Mouse (Mus musculus) embryonic facial prominence, embryonic 10.5 days (tissue): Measurements from ENCODE around the gene Arhgef28. TPM values are rescaled to one million over a fixed set of nuclear protein-coding genes. Genes with fewer than 3 reads are reported as not detected.

Experiments used
- DNase-seq: peaks from one replicate; pipeline ENCODE4 v3.0.0-alpha.2; 2017; ENCODE audit warnings: low spot score
- H3K27ac ChIP-seq: fragments of 300-500 bp; sonication (generic); replicated peaks from 2 replicates; pipeline ENCODE4 v1.5.1; 2016; ENCODE audit warnings: mild to moderate bottlenecking
- H3K27me3 ChIP-seq: fragments of 300-500 bp; sonication (generic); replicated peaks from 2 replicates; pipeline ENCODE4 v1.6.1; 2016; ENCODE audit warnings: low read depth, mild to moderate bottlenecking; ENCODE audit not compliant: poor library complexity, severe bottlenecking
- H3K36me3 ChIP-seq: fragments of 300-500 bp; sonication (generic); replicated peaks from 2 replicates; pipeline ENCODE4 v1.6.1; 2016; ENCODE audit warnings: mild to moderate bottlenecking, moderate library complexity
- H3K4me1 ChIP-seq: fragments of 300-500 bp; sonication (generic); 2 replicates; pipeline ENCODE4 v1.6.1; 2016
- H3K4me3 ChIP-seq: fragments of 300-500 bp; sonication (generic); 2 replicates; pipeline ENCODE4 v1.5.1; 2016; ENCODE audit warnings: mild to moderate bottlenecking, moderate library complexity
- H3K9me3 ChIP-seq: fragments of 300-500 bp; sonication (generic); 2 replicates; pipeline ENCODE4 v1.6.1; 2016; ENCODE audit warnings: mild to moderate bottlenecking
- WGBS: fragments of 180-500 bp; shearing (Covaris S2); methylation state at CpG from one replicate; pipeline ENCODE4 v1.1.7; 2016; 5-methylcytosine and 5-hydroxymethylcytosine counted together
- polyA plus RNA-seq: library from polyadenylated mRNA; unstranded; fragments of >200 nt; fragmentation: Nextera tagmentation; extraction: Ambion mirVana; gene quantifications from 2 replicates; pipeline ENCODE4 v1.2.1, GENCODE M21; 2016

Arhgef28 gene
- polyA plus RNA-seq, 1 experiment from 2014 or later, result 9.6 TPM

GRCm38 (mm10) chr13:98015981-98016922 lies 190.0 kb downstream of the Arhgef28 start:
- Histone ChIP-seq H3K9me3 (no peaks in the 10 kb centered on the region), H3K36me3 (no peaks in the 10 kb centered on the region), H3K4me3 (peak overlapping the region; percentile 62), H3K4me1 (peaks cover 19% of the 10 kb centered on the region), H3K27ac (peak overlapping the region; percentile 42), H3K27me3 (peaks cover 35% of the 10 kb centered on the region)
- 6% methylated on average over 33 of the region's 33 CpGs for WGBS
- peak; percentile 57 for DNase-seq

GRCm38 (mm10) chr13:98014892-98015291 lies 191.3 kb downstream of the Arhgef28 start:
- no peaks in the 10 kb centered on the region for H3K9me3 ChIP-seq
- no peak overlapping the region for H3K27ac ChIP-seq
- H3K27me3 ChIP-seq, result peaks cover 35% of the 10 kb centered on the region
- no peak overlapping the region for H3K4me3 ChIP-seq
- whole genome bisulfite sequencing, result 64% methylated on average over 3 of the region's 3 CpGs
- no peaks in the 10 kb centered on the region for H3K36me3 ChIP-seq
- H3K4me1 ChIP-seq, result peaks cover 19% of the 10 kb centered on the region
- no peak for DNase-seq

- WGBS, result 94% methylated on average over 4 of the region's 4 CpGs
- Histone ChIP-seq H3K36me3 (no peaks in the 10 kb centered on the region), H3K27ac (no peak overlapping the region), H3K9me3 (no peaks in the 10 kb centered on the region), H3K4me3 (no peak overlapping the region), H3K27me3 (peaks cover 35% of the 10 kb centered on the region), H3K4me1 (peaks cover 19% of the 10 kb centered on the region)
- no peak for DNase-seq
These were observed 192.5 kb downstream of the Arhgef28 start for GRCm38 (mm10) chr13:98013715-98014114.

- WGBS, result 75% methylated on average over 6 of the region's 6 CpGs
- no peak for DNase-seq
- Histone ChIP-seq H3K36me3 (no peaks in the 10 kb centered on the region), H3K4me3 (no peak overlapping the region), H3K9me3 (no peaks in the 10 kb centered on the region), H3K27me3 (peaks cover 27% of the 10 kb centered on the region), H3K27ac (no peak overlapping the region), H3K4me1 (peaks cover 15% of the 10 kb centered on the region)
These were observed 194.3 kb downstream of the Arhgef28 start for GRCm38 (mm10) chr13:98011931-98012341.

GRCm38 (mm10) chr13:98009070-98009469 lies 197.2 kb downstream of the Arhgef28 start:
- Histone ChIP-seq H3K36me3 (no peaks in the 10 kb centered on the region), H3K4me3 (no peak overlapping the region), H3K27ac (no peak overlapping the region), H3K27me3 (0 out of 2 replicates have a peak, but pooled peaks cover 4% of the 10 kb centered on the region), H3K4me1 (no peaks in the 10 kb centered on the region), H3K9me3 (no peaks in the 10 kb centered on the region)
- no peak for DNase-seq
- 71% methylated on average over 4 of the region's 4 CpGs for WGBS

- 94% methylated on average over 10 of the region's 10 CpGs for WGBS
- H3K27me3 ChIP-seq, result 0 out of 2 replicates have a peak, but pooled peaks cover 1% of the 10 kb centered on the region
- no peak overlapping the region for H3K27ac ChIP-seq
- no peak overlapping the region for H3K4me3 ChIP-seq
- no peak for DNase-seq
- no peaks in the 10 kb centered on the region for H3K9me3 ChIP-seq
- no peaks in the 10 kb centered on the region for H3K4me1 ChIP-seq
- H3K36me3 ChIP-seq, result no peaks in the 10 kb centered on the region
These were observed 197.7 kb downstream of the Arhgef28 start for GRCm38 (mm10) chr13:98008588-98008987.

GRCm38 (mm10) chr13:98005611-98006218 lies 200.5 kb downstream of the Arhgef28 start:
- H3K9me3 ChIP-seq, result no peaks in the 10 kb centered on the region
- H3K36me3 ChIP-seq, result no peaks in the 10 kb centered on the region
- DNase-seq, result no peak
- H3K27me3 ChIP-seq, result no peaks in the 10 kb centered on the region
- no peak overlapping the region for H3K4me3 ChIP-seq
- 84% methylated on average over 5 of the region's 5 CpGs for WGBS
- H3K4me1 ChIP-seq, result peaks cover 11% of the 10 kb centered on the region
- no peak overlapping the region for H3K27ac ChIP-seq

- Histone ChIP-seq H3K9me3 (no peaks in the 10 kb centered on the region), H3K4me1 (peaks cover 11% of the 10 kb centered on the region), H3K4me3 (no peak overlapping the region), H3K27ac (no peak overlapping the region), H3K27me3 (no peaks in the 10 kb centered on the region), H3K36me3 (no peaks in the 10 kb centered on the region)
- WGBS, result 87% methylated on average over 2 of the region's 2 CpGs
- no peak for DNase-seq
These were observed 201.4 kb downstream of the Arhgef28 start for GRCm38 (mm10) chr13:98004647-98005414.

GRCm38 (mm10) chr13:98003690-98004089 lies 202.5 kb downstream of the Arhgef28 start:
- no peak for DNase-seq
- Histone ChIP-seq H3K4me3 (no peak overlapping the region), H3K27me3 (no peaks in the 10 kb centered on the region), H3K4me1 (peaks cover 11% of the 10 kb centered on the region), H3K36me3 (no peaks in the 10 kb centered on the region), H3K27ac (no peak overlapping the region), H3K9me3 (no peaks in the 10 kb centered on the region)
- 51% methylated on average over 7 of the region's 7 CpGs for WGBS

- Histone ChIP-seq H3K27ac (no peak overlapping the region), H3K4me3 (no peak overlapping the region), H3K36me3 (no peaks in the 10 kb centered on the region), H3K9me3 (no peaks in the 10 kb centered on the region), H3K27me3 (no peaks in the 10 kb centered on the region), H3K4me1 (peaks cover 11% of the 10 kb centered on the region)
- DNase-seq, result no peak
- WGBS, result 83% methylated on average over 5 of the region's 5 CpGs
These were observed 203.6 kb downstream of the Arhgef28 start for GRCm38 (mm10) chr13:98002598-98002997.

GRCm38 (mm10) chr13:98002121-98002520 lies 204.1 kb downstream of the Arhgef28 start:
- Histone ChIP-seq H3K9me3 (no peaks in the 10 kb centered on the region), H3K4me1 (peaks cover 11% of the 10 kb centered on the region), H3K36me3 (no peaks in the 10 kb centered on the region), H3K4me3 (no peak overlapping the region), H3K27ac (peak overlapping the region; percentile 46), H3K27me3 (no peaks in the 10 kb centered on the region)
- DNase-seq, result peak; percentile 38
- WGBS, result 50% methylated on average over 2 of the region's 2 CpGs

GRCm38 (mm10) chr13:98001719-98002118 lies 204.5 kb downstream of the Arhgef28 start:
- H3K27ac ChIP-seq, result peak overlapping the region; percentile 46
- no peaks in the 10 kb centered on the region for H3K27me3 ChIP-seq
- no peaks in the 10 kb centered on the region for H3K9me3 ChIP-seq
- peaks cover 11% of the 10 kb centered on the region for H3K4me1 ChIP-seq
- DNase-seq, result no peak
- H3K4me3 ChIP-seq, result no peak overlapping the region
- WGBS, result 85% methylated on average over 11 of the region's 11 CpGs
- no peaks in the 10 kb centered on the region for H3K36me3 ChIP-seq
